Mouse (Mus musculus) common myeloid progenitor, adult 5-6 weeks (primary cell): Measurements from ENCODE around the gene Tex14. TPM values are rescaled to one million over a fixed set of nuclear protein-coding genes. Genes with fewer than 3 reads are reported as not detected.
"Not testable (repeated sequence)": the region's sequence is repeated elsewhere in the genome, so short reads cannot be mapped to it uniquely, and the experiment has no call there.

Experiments used
- ATAC-seq: replicated peaks from 2 replicates; pipeline ENCODE4 v1.8.0; 2016; ENCODE audit warnings: low read depth, mild to moderate bottlenecking, moderate TSS enrichment, inconsistent platforms; ENCODE audit not compliant: poor library complexity, severe bottlenecking
- total RNA-seq: library from RNA; stranded (forward); fragments of 200-1000, 187-1606 nt; gene quantifications from 2 replicates; pipeline ENCODE4 v1.2.3, GENCODE M21; 2017

The Tex14 gene
- total RNA-seq, 1 experiment from 2014 or later = 0.27 TPM

DNA sequence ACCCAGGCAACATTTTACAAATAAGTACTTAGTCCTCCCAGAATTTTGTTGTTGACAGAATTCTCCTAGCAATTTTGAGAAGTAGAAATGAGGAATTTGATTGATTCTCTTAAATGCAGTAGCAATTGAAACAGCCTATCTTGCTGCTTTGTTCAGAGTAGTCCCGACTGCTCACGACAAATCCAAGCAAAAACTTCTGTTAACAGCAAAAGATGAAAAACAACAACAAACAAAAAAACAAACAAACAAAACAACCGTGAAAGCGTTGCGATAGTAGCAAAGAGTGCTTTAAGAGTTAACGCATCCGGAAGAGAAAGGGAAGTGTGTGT, 21.2 kb downstream of the Tex14 start:
- ATAC-seq = no peak

DNA sequence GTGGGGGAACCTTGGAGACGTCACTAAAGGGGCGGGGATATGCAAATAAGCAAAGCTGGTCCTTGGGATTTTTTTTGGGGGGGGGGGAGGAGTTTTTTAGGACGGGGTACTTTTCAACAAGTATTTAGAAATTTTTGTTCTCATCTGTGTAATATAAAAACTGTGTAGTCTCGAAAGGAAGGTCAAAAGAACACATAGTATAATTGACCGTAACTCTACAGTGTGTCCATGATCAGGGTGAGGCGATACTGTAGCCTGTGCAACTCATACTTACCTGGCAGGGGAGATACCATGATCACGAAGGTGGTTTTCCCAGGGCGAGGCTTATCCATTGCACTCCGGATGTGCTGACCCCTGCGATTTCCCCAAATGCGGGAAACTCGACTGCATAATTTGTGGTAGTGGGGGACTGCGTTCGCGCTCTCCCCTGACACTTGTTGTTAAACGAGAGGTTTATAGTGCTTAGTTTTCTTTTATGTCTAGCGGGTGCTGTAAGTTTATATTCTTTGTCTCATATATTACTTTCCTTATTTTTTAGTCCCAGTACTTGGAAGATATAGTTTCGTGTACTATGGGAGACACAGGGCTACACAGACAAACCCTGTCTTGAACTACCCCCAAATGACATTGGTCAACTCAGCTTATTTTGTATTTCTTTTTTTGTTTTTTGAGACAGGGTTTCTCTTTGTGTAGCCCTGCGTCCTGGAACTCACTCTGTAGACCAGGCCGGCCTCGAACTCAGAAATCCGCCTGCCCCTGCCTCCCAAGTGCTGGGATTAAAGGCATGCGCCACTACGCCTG, 21.8 kb downstream of the Tex14 start:
- peak; percentile 48 for ATAC-seq

DNA sequence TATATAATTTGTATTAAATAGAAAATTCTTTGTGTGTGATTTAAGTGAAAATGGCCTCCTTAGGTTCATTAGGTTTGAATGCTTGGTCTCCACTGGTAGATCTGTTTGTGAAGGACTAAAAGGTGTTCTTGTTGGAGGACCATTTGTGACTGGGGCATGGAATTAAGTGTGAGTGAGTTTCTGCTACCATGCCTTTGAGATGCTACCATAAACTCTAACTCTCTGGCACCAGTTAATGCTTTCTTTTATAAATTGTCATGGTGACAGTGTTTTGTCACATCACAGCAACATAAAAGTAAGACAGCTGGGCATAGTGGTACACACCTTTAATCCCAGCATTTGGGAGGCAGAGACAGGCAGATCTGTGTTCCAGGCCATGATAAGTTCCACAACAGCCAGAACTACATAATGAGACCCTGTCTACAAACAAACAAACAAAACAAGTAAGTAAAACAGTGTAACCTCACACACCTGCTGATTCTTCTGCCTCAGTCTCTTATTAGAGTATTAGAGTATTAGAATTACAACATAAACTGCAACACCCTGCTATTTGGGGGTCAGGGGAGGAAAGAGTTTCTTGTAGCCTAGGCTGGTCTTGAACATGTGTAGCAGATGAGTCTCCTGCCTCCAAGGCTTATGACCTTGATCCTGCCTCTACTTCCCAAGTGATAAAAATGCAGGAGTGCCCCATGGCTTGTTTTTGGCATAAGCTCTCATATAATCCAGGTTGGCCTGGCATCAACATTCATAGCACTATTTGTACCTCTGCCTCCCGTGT, 22.6 kb downstream of the Tex14 start:
- ATAC-seq = peak; percentile 39

DNA sequence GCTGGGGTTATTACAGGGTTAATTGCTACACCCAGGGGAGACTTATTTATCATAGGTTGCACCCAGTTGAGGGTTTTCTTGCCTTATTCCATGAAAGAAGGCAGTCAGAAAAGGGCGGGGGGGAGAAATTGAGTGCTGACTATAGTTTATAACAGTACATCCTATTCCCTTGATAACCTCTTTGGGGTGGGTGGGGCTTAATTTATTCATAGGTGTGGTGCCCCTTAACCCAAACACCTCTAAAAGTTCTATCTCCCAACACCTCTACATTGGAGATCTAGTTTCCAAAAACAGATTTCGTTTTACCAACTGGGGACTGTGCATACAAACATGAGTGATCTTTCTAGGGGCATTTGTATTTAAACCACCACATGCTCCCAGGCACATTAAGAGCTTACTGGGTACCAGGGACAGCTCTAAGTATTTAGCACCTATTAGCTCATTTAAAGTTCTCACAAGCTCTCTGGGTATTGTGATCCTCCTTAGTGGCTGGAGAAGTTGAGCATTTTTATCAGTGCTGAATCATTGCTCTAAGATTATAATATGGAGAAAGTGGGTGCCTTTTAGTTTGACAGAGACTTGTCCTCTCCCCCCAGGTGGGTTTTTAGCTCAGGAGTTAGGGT, 23.3 kb downstream of the Tex14 start:
- no peak for ATAC-seq

DNA sequence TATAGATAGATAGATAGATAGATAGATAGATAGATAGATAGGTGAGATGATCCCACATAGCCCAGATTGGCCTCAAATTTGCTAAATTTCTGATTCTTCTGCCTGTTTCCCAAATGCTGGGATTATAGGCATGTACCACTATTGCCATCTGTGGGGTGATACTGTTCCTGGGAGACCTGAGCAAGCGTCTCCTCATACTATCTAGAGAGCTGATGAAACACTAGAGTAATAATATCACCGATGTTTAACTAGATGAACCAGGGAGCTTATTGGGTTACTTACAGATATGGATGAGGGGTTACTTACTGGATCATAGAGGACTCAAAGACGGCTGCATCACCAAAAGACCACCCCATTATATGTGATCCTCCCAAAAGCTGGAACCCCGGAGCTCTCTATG, 24.5 kb downstream of the Tex14 start:
- no peak for ATAC-seq

DNA sequence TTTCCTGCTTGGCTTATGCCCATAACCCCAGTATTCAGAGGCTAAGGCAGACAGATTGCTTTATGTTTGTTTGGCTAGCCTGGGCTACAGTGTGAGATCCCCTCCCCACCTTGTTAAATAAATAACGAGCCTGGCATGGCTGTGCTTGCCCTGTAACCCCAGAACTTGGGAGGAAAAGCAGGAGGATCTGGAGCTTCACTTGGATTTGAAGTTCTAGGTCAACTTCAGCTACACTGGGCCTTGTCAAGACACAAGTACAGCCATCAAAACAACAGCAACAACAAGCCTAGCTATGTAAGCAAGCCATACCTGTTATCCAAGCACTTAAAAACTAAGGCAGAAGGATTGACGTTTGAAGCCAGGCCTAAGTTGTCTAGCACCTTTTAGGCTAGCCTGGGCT, 25.5 kb downstream of the Tex14 start:
- no peak for ATAC-seq

DNA sequence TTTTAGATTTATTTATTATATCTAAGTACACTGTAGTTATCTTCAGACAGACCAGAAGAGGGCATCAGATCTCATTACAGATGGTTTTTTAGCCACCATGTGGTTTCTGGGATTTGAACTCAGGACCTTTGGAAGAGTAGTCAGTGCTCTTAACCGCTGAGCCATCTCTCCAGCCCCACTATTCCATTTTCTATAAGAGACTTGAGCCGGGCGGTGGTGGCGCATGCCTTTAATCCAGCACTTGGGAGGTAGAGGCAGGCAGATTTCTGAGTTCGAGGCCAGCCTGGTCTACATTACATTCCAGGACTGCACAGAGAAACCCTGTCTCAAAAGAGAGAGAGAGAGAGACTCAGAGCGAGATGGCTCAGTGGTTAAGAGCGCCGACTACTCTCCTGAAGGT, 26.9 kb downstream of the Tex14 start:
- ATAC-seq = not testable (repeated sequence)

DNA sequence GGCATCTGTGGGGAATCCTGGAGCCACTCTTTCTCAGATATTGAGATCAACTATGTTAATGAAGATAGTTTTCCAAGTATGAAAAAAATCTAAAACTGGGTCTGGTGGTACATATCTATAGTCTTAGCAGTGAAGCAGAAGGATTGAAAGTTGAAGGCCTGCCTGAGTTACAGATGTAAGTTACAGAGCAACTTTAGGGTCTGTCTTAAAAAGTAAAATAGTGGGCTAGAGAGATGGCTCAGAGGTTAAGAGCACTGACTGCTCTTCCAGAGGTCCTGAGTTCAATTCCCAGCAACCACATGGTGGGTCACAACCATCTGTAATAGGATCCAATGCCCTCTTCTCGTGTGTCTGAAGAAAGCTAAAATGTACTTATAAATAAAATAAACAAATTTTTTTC, 27.6 kb downstream of the Tex14 start:
- ATAC-seq = no peak

DNA sequence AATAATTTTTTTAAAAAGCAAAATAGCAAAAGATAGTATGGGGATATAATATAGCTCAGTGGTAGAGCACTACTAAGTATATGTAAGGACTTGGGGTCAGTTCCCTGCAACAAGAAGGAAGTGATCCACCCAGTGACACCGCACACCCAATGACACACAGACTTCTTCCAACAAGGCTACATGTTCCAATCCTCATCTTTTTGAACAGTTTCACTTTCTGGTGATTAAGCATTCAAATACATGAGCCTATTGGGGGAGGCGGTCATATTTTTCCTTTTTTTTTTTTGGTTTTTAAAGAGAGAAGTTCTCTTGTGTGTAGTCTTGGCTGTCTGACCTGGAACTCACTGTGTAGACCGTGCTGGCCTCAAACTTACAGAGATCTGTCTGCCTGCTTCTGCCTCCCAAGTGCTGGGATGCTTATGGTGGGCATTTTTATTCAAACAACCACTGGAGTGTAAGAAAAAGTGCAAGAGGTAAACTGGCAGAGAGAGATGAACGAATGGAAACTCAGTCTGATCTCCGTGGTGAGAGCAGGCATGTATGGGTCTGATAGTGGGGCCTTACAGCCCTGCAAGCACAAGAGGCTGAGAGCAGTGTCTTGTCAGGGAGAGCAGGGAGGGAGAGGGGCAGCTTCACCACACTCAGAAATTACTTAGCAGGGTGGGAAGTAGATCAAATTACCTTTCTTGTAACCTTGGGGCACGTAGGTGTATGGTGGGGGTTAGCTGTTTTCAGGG, 28.2 kb downstream of the Tex14 start:
- ATAC-seq = peak; percentile 43; the same call in 1 of the 2 replicates

DNA sequence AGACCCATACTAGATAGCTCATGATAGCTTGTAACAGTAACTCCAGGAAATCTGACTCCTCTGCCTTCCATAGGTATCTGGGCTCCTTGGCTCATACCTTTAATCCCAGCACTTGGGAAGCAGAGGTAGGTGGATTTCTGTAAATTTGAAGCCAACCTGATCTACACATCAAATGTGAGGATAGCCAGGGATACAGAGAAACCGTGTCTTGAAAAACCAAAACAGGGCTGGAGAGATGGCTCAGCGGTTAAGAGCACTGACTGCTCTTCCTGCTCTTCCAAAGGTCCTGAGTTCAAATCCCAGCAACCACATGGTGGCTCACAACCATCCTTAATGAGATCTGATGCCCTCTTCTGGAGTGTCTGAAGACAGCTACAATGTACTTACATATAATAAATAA, 30.2 kb downstream of the Tex14 start:
- not testable (repeated sequence) for ATAC-seq

DNA sequence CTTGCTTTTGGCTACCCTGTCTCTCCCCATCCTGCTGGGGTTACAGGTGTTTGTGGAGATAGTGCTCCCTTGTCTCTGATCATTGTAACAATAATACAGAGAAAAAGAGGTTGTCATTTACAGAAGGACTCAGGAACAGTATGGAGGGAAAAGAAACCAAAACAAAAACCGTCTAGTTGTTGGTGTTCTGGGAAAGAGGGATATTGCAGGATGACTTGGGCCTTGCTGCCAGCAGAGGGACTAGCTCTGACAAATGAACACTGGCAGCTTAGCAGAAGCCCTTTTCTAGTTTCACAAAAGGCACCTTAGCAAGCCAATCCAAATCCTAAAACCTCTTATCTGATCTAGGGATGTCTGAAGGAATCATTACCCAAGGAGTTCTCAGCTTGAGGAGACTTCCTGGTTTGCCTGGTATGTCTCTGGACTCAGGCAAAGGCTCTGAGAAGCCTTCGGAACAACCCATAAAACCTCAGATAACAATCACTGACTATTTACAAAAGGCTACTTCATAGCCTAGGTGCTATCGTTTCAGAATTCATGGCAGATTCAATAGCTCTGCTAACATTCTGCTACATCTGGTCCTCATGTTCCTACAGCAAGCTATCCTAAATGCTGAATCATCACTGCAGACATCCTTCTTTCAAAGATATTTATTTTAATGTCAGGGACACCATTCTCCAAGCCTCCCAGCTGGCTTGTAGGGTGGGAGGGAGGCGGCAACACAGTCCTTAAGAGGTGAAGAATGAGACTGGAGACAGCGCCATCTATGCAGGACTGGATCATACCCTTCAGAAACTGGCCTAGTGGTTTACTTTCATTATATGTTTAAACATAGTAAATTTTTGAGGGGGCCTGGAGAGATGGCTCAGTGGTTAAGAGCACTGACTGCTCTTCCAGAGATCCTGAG, 31.7 kb downstream of the Tex14 start:
- ATAC-seq = no peak

DNA sequence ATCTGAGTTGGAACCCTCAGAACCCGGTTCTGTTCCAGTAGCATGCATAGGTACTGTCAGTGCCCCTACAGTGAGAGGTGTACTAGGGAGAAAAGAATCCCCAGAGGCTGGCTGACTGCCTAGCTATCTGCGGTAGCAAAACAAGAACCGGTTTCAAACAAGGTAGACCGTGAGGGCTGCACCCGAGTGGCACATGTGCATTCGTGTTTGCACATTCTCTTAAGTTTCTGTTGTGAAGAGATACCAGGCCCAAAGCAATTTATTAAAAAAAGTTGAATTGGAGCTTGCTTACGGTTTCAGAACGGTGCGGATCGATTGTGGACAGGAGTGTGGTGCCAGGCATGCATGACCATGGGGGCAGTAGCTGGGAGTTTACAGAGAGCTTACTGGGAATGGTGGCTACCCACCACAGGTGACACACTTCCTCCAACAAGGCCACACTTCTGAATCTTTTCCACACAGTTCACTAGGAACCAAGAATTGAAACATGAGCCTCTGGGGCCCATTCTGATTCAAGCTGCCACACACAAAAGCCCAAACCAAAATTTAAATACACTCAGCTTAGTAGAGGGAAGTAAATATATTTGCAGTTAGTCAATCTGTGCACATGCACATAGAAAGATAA, 35.0 kb downstream of the Tex14 start:
- ATAC-seq = no peak

DNA sequence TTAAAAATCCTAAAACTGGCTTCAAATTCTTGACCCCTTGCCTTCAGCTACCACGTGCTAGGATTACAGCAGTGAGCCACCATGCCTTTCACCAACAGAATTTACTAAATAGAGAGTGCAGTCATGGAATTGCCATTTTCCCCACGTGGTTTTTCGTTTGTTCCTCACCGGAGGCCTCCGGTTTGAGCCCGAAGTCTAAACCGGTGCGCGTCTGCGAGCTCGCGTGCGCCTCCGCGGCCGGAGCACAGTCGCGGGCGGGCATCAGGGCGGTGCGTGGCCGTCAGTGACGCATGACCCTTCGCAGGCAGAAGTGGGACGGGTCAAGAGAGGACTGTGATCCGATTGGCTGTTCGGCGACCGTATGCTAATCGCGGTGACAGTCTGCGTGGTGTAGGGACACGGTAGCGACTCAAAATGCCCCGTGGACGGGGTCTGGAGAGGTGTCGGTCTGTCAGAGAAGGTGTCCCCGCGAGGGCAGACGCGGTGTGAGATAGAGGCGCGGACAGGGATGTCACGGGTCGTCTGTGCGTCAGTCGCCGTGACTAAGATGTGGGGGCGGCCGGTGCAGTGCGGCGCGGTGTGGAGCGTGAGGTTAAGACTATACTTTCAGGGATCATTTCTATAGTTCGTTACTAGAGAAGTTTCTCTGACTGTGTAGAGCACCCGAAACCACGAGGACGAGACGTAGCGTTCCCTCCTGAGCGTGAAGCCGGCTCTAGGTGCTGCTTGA, 37.9 kb downstream of the Tex14 start:
- ATAC-seq = peak; percentile 92

DNA sequence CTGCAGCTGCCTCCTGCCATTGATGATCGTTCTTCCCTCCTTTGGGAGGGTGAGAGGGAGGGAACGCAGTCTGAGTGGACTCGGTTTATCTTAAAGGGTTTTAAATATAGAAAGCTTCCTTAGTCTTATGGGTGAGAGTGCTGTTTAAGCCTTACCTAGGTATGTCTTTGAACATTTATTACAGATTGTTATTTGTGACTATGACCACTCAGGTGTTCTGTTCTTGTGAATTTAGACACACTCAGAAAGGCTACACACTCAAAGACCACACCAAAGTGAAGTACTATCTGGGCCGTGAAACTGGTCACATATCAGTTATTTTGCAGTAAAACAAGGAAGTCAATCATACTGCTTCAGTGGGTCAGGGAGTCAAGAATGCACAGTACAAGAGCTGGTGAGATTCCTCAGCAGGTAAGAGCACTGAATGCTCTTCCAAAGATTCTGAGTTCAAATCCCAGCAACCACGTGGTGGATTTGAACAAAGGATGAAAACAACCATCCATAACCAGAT, 38.6 kb downstream of the Tex14 start:
- peak; percentile 76 for ATAC-seq

DNA sequence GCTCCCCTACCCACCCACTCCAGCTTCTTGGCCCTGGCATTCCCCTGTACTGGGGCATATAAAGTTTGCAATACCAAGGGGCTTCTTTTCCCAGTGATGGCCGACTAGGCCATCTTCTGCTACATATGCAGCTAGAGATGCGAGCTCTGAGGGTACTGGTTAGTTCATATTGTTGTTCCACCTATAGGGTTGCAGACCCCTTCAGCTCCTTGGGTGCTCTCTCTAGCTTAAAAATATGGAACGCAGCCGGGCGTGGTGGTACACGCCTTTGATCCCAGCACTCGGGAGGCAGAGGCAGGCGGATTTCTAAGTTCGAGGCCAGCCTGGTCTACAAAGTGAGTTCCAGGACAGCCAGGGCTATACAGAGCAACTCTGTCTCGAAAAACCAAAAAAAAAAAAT, 39.2 kb downstream of the Tex14 start:
- not testable (repeated sequence) for ATAC-seq

DNA sequence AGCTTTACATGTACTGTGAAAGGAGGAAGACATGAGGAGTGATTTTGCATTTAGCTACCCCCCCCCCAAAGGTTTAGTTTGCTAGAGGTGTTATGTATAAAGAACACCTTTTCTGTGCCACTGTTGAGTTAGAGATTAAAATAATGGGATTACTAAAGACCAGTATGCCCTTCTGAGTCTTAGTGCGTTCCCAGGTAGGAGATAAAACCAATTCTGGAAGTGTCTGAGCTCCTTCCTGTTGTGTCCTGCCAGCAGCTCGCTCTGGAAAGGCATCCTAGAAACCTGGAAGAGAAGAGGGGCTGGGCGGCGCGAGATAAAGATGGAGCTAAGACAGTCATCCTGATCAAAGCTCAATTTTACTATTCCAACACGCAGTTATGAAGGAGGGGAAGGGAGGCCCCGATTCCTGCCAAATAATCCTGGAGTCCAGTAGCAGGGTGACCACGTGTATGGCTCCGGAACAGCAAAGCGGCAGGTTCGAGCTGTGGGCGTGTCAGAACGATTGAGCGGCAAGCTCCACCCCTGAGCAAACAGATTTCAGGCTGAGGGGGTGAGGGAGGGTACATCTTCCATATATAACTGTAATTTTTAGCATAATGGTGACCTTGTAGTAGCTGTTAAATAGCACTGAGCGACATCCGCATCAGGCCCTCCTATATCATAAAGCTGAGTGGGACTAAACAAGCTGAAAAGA, 40.0 kb downstream of the Tex14 start:
- ATAC-seq = no peak

DNA sequence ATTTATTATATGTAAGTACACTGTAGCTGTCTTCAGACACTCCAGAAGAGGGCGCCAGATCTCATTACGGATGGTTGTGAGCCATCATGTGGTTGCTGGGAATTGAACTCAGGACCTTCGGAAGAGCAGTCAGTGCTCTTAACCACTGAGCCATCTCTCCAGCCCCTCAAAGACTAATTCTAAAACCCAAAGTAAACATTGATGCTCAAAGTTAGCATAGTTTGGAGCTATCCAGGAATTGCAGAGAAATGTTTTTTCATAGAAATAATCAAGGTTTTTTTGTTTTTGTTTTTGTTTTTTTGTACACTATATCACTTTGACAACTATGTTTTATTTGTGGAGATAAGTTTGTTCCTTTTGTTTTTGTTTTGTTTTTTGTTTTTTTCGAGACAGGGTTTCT, 40.7 kb downstream of the Tex14 start:
- ATAC-seq = not testable (repeated sequence)

DNA sequence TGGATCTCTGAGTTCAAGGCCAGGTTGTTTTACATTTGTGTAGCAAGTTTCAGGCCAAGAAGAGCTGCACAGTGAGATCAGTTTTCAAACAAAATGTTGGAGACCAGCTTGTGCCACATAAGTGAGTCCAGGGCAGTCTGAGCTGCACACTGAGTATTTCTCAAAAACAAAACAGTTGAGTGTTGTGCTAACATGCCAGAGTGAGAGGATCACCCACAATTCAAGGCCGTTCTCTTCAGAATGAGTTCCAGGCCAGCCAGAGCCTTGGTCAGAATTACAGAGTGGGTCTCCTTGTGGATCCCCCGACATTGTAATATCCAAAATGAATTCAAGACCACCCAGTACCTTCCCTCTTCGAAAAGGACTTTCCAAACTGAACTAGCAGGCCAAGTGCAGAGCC, 41.3 kb downstream of the Tex14 start:
- ATAC-seq = no peak
